Mouse (Mus musculus) large intestine, adult 2 months (tissue): ENCODE results near the gene Gm20854. TPM values are rescaled to one million over a fixed set of nuclear protein-coding genes. Genes with fewer than 3 reads are reported as not detected.
"Not testable (repeated sequence)": the region's sequence is repeated elsewhere in the genome, so short reads cannot be mapped to it uniquely, and the experiment has no call there.

Source experiments
- DNase-seq: peaks from one replicate; pipeline ENCODE4 v3.0.0-alpha.2; 2012; ENCODE audit warnings: low read depth, low spot score
- WGBS: fragments of 180-500 bp; shearing (Covaris S2); methylation state at CpG from one replicate; pipeline ENCODE4 v1.1.7; 2018; 5-methylcytosine and 5-hydroxymethylcytosine counted together
- polyA plus RNA-seq: library from polyadenylated mRNA; depleted of rRNA; stranded (reverse); fragments of >200 nt; gene quantifications from 2 replicates; pipeline ENCODE4 v1.2.3, GENCODE M21; 2012; rRNA removed

Gene Gm20854
- not detected in 2 replicates for polyA plus RNA-seq

DNA sequence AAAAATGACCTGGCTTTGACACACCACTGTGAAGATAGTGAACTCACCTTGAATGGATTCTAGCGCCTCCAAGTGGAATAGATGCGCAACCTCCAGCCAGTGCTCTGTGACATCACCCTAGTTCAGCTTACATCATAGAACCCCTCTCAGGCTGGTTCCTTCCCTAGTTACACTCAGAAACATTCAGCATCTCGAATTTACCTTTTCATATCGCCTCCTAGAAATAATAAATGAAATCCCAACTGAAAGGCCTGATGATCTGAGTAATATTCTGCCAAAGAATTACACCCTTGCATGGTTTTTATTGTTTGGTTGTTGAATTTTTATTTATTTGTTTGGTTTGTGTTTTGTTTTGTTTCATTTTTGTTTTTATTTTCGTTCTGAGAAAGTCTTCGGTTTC, at the start of gene Gm20854:
Gene Gm20854, minus strand, starts transcription at position 101 of the 400 bp plus-strand sequence.
- DNase-seq, result not testable (repeated sequence)
- WGBS, result no CpG with 5 or more reads among the region's 6 CpGs
